Mouse (Mus musculus) splenic B cell, adult 2 months (primary cell): ENCODE data around the gene Gm47996.

Experiments used
- DNase-seq: peaks from one replicate; pipeline ENCODE4 v3.0.0-alpha.2; 2011; ENCODE audit warnings: low read depth, low spot score
- H3K27me3 ChIP-seq: 2 replicates; pipeline ENCODE4 v1.6.1; 2012; ENCODE audit warnings: mild to moderate bottlenecking, low read length, moderate library complexity, mixed read lengths; ENCODE audit not compliant: control insufficient read depth, poor library complexity, insufficient read depth, severe bottlenecking
- H3K36me3 ChIP-seq: 2 replicates; pipeline ENCODE4 v1.6.1; 2012; ENCODE audit warnings: mild to moderate bottlenecking, low read length, moderate library complexity, mixed read lengths; ENCODE audit not compliant: control insufficient read depth, poor library complexity, insufficient read depth, severe bottlenecking

Gm47996 gene

GRCm38 (mm10) chr1:151223377-151223776 is 13.4 kb downstream of the Gm47996 start:
- no peak for DNase-seq
- H3K27me3 ChIP-seq: no peaks in the 10 kb centered on the region
- no peaks in the 10 kb centered on the region for H3K36me3 ChIP-seq

GRCm38 (mm10) chr1:151224536-151224935 is 14.6 kb downstream of the Gm47996 start:
- Histone ChIP-seq H3K36me3 (no peaks in the 10 kb centered on the region), H3K27me3 (no peaks in the 10 kb centered on the region)
- no peak for DNase-seq

- no peaks in the 10 kb centered on the region for H3K27me3 ChIP-seq
- DNase-seq: no peak
- no peaks in the 10 kb centered on the region for H3K36me3 ChIP-seq
Measured at GRCm38 (mm10) chr1:151227506-151227905, 17.6 kb downstream of the Gm47996 start.

GRCm38 (mm10) chr1:151228320-151228989 is 18.5 kb downstream of the Gm47996 start:
- no peak for DNase-seq
- Histone ChIP-seq H3K36me3 (no peaks in the 10 kb centered on the region), H3K27me3 (no peaks in the 10 kb centered on the region)

GRCm38 (mm10) chr1:151232346-151232745 is 22.4 kb downstream of the Gm47996 start:
- Histone ChIP-seq H3K36me3 (no peaks in the 10 kb centered on the region), H3K27me3 (no peaks in the 10 kb centered on the region)
- DNase-seq: no peak

- Histone ChIP-seq H3K36me3 (no peaks in the 10 kb centered on the region), H3K27me3 (no peaks in the 10 kb centered on the region)
- no peak for DNase-seq
Measured at GRCm38 (mm10) chr1:151233756-151234155, 23.8 kb downstream of the Gm47996 start.

GRCm38 (mm10) chr1:151235574-151235973 is 25.6 kb downstream of the Gm47996 start:
- H3K27me3 ChIP-seq: no peaks in the 10 kb centered on the region
- no peak for DNase-seq
- no peaks in the 10 kb centered on the region for H3K36me3 ChIP-seq

GRCm38 (mm10) chr1:151236141-151236930 is 26.4 kb downstream of the Gm47996 start:
- Histone ChIP-seq H3K27me3 (no peaks in the 10 kb centered on the region), H3K36me3 (no peaks in the 10 kb centered on the region)
- DNase-seq: no peak

DNA sequence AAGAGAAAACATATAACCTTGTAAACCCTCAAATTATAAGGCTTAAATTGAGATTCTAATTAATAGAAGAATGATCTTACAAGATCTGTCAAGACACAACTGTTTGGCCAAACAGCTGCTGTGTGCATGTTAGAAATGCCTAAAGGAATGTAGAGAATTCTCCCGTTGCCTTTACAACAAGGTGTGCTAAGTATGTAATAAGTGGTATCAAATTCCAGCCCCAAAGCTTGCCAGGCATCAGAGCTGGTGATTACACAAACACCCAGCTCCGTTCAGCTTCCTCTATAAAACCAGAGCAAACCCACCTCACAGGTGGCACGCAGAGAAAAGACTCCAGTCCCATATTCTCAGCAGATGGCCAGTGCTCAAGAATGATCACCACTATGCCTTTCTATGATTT is 27.8 kb downstream of the Gm47996 start:
- no peak for DNase-seq
- Histone ChIP-seq H3K27me3 (no peaks in the 10 kb centered on the region), H3K36me3 (no peaks in the 10 kb centered on the region)

GRCm38 (mm10) chr1:151243332-151243731 is 33.4 kb downstream of the Gm47996 start:
- DNase-seq: no peak
- Histone ChIP-seq H3K27me3 (no peaks in the 10 kb centered on the region), H3K36me3 (no peaks in the 10 kb centered on the region)

DNA sequence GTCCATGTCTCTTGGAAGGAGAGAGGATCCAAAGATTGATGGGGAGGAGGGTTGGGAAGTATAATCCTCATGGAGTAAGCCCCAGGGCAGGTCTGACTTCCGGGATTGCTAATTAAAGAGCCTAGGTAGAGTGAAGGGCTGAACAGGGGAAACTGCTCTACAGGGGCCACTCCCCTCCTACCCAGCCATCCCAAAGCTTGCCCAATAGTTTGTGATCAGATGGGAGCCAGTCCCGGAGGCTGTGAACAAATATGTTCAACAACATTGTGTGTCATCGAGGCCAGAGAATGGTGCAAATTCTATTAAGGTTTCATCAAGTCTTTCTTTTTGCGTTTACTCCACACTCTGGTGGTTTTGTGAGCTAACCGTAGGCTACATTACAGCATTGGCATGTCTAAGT is 34.1 kb downstream of the Gm47996 start:
- H3K36me3 ChIP-seq: no peaks in the 10 kb centered on the region
- no peak for DNase-seq
- no peaks in the 10 kb centered on the region for H3K27me3 ChIP-seq

DNA sequence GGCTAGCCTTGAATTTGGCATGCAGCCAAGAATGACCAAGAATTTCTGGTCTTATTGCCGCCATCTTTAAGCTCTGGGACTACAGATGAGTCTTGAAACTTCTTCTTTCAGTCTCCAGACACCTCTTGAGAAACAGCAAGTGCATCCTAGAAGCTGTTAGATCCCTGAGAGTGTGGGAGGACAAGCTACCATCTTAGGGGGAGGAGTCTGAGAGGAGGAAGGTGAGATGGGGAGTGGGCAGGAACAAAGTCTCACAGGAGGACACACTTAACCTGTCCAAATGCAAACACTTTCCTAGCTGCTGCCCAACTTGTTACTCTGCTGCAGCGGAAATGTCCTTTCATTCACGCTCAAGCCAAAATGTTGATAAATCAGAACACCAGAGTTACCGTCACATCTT is 34.8 kb downstream of the Gm47996 start:
- no peaks in the 10 kb centered on the region for H3K36me3 ChIP-seq
- DNase-seq: no peak

GRCm38 (mm10) chr1:151245165-151245564 is 35.2 kb downstream of the Gm47996 start:
- no peak for DNase-seq
- H3K27me3 ChIP-seq: no peaks in the 10 kb centered on the region
- no peaks in the 10 kb centered on the region for H3K36me3 ChIP-seq

More for the DNA sequence above, 34.8 kb downstream of the Gm47996 start:
- no peaks in the 10 kb centered on the region for H3K27me3 ChIP-seq

DNA sequence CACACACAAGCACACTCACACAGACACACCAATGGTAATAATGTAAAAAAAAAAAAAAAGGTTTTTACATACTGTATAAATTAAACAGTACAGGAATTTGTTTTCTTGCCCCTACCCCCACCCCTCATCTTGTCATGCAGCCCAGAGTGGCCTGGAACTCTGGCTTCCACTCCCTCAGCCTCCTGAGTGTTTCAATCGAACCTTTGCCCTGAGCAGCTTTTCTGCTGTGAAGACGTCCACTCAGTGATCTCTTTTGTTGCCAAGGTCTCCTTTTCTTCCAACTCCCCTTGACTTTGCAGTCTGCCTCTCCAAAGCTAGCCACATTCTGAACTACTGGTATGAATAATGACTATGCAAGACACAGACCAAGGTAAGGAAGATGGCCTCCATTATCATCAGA is 35.9 kb downstream of the Gm47996 start:
- DNase-seq: no peak
- H3K36me3 ChIP-seq: no peaks in the 10 kb centered on the region

GRCm38 (mm10) chr1:151250109-151250508 is 40.2 kb downstream of the Gm47996 start:
- no peak for DNase-seq
- no peaks in the 10 kb centered on the region for H3K36me3 ChIP-seq

More for the DNA sequence above, 35.9 kb downstream of the Gm47996 start:
- no peaks in the 10 kb centered on the region for H3K27me3 ChIP-seq

More at GRCm38 (mm10) chr1:151250109-151250508, 40.2 kb downstream of the Gm47996 start:
- H3K27me3 ChIP-seq: no peaks in the 10 kb centered on the region
